Mouse (Mus musculus): Measurements from ENCODE around the gene Cenpv. TPM values are rescaled to one million over a fixed set of nuclear protein-coding genes. Genes with fewer than 3 reads are reported as not detected.

Gene Cenpv
- polyA plus RNA-seq (2021; fragmentation: Nextera tagmentation) = 7.4 and 9.6 TPM in 2 replicates
- long read RNA-seq, experiment 1, partial matches to known transcripts = 1 of 8 reads
- long read RNA-seq, experiment 1, other reads (novel, unspliced or antisense) = 5 of 8 reads
- long read RNA-seq, experiment 2, partial matches to known transcripts = 1 of 1 reads
- long read RNA-seq, experiment 2, other reads (novel, unspliced or antisense) = 0 of 1 reads

DNA sequence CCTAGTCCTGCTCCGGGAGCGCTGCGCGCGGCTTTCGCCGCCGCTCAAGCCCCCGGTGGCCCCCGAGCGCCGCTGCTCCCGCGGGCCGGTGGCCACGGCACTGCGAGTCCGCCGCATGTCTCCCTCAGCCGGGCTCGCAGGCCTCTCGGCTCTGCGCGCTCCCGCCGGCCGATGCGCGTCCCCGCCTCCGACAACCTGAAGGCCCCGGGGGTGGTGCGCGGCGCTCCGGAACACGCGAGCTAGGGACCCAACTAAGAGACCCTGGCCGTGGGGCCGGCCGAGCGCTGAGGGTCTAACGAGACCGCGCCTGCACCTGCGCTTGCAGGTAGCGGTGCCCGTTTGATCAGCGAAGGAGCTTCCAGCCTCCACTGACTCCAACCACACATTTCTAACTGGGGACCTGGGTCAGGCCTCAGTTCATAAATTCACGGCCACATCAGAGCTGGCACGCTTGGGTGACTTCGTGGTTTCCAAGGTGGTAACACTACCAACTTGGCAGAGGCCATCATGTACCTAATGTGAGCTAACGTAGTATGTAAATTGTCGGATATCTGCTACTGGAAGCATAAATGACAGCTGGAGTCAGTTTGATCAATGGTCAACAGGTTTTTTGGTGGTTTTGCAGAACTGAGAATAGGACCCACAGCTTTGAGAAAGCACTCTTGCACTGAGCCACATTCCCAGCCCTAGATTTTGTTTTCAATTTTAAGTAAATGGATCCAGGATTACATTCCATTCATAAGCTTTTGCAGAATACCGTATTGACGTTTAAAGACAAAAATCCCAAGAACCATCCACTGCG lies at the start of gene Cenpv:
Gene Cenpv, minus strand, starts transcription at position 173 of the 802 bp plus-strand sequence.

DNA sequence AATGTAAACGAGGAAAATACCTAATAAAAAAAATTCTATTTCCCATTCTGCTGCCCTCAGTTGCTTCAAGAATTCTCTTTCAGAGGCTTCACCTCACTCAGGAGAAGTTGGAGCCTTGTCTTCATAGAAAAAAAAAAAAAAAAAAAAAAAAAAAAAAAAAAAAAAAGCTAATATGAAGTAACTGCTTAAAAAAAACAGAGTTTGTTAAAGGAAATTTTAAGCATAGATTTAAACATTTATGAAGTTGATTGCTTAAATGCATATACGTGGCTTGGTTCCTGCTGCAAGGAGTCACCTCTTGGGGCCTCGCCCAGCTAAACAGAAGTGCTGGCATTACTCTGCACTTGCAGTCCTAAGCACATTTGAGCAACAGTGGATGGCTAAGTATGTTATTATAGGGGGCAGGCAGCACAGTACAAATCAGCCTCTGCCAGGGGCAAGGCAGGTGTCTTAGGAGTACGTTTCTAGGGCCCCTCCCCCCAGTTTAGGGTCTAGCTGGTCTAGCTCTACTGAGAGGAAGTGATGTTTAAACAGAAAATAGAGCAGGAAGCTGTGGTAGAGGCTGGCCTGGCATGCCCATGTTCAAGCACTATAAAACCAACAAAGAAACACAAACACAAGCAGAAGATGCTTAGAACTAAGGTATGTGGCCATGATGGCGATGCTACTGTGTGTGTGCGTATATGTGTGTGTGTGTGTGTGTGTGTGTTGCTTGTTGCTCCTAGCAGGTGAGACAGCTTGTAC lies 35.1 kb upstream of the Cenpv start, which contains the start of gene Trpv2:
Gene Trpv2, plus strand, starts transcription at position 528 of the 744 bp plus-strand sequence.

GRCm38 (mm10) chr11:62550727-62551225 lies 11.7 kb upstream of the Cenpv start, which contains the start of gene Ubb:
Gene Ubb, plus strand, starts transcription at chr11:62551171.

Other genes starting within 250 kb of the Cenpv start
- 3.4 and 3.9 TPM in 2 replicates for gene Pigl, start 80.8 kb downstream of the Cenpv start, polyA plus RNA-seq (2021; fragmentation: Nextera tagmentation)
- 51.6 and 98.2 TPM in 2 replicates for gene Ncor1, start 80.7 kb downstream of the Cenpv start, polyA plus RNA-seq (2021; fragmentation: Nextera tagmentation)
- 3,078 and 4,681 TPM in 2 replicates for gene Ubb, start 11.9 kb upstream of the Cenpv start, polyA plus RNA-seq (2021; fragmentation: Nextera tagmentation)
- gene Trpv2, start 35.2 kb upstream of the Cenpv start, polyA plus RNA-seq (2021; fragmentation: Nextera tagmentation) = 10.4 and 11.2 TPM in 2 replicates
- gene Lrrc75a, start 109.3 kb upstream of the Cenpv start, polyA plus RNA-seq (2021; fragmentation: Nextera tagmentation) = 5.9 and 8.5 TPM in 2 replicates
- gene Mmgt2, start 109.4 kb upstream of the Cenpv start, polyA plus RNA-seq (2021; fragmentation: Nextera tagmentation) = 50.6 and 57.4 TPM in 2 replicates
- gene Zfp287, start 192.6 kb upstream of the Cenpv start, polyA plus RNA-seq (2021; fragmentation: Nextera tagmentation) = 4.4 and 4.5 TPM in 2 replicates
- not detected in 2 replicates for gene Gm10428, start 213.8 kb upstream of the Cenpv start, polyA plus RNA-seq (2021; fragmentation: Nextera tagmentation)

Data from left cerebral cortex, adult 6 months (tissue).